ENCODE assay signal across 9 mouse cellular contexts in the genomic region with DNA sequence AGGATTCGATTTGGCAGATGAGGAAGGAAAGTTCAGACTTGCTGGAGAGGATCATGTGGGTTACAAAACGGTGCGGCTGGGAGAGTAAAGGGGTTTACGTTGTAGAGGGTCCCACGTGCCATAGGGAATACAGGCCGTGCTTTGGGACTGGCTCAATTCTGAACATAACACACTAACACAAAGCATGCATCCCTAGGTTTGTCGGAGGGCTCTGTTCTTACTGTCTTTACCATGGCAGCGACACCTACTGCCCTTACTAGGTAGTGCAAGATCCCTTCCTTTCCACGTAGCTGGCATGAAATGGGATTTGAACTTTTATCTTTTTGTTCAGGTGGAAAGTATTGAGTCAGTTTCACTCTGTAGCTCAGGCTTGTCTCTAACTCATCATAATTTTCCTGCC. TPM values are rescaled to one million over a fixed set of nuclear protein-coding genes. Genes with fewer than 3 reads are reported as not detected.
DNase-seq lines count a peak whose midpoint lies in the region; ATAC-seq and TF ChIP-seq lines count a peak whose summit lies in the region.
"Had no signal": no experiment of that assay in that cellular context is flagged by ENCODE, and none has a peak within 500 bp of the region (broad histone marks: within the 10 kb centered on the region; RNA-seq: fewer than 3 reads in every experiment).

No protein-coding gene starts in this region.

- DNase-seq in gastrocnemius, adult 2 months = peak; percentile 58
- DNase-seq in gastrocnemius, adult 8-10 months (ENCODE audit: low spot score in 2 of 2) = no peak
- peak; percentile 64 for DNase-seq in right cerebral cortex, postnatal 14 days
- no peak for DNase-seq in right cerebral cortex, postnatal 36 days (ENCODE audit: low spot score in 2 of 2)
- DNase-seq in cerebellum, adult 11 months = peak; percentile 45
- DNase-seq in gastrocnemius, postnatal 14 days = peak; percentile 30
- peak; percentile 36 for DNase-seq in limb, embryonic 14.5 days (ENCODE audit: low spot score)
- peak; percentile 20 for DNase-seq in spleen, adult 12 weeks (ENCODE audit: low spot score)

- no peak overlapping the region for H3K9ac ChIP-seq in limb, embryonic 14.5 days (ENCODE audit: low read depth, low read length, severe bottlenecking)
- H3K9ac ChIP-seq: limb, embryonic 15.5 days had no signal

- no peaks in the 10 kb centered on the region for H3K9me3 ChIP-seq in limb, embryonic 14.5 days (ENCODE audit: control insufficient read depth, low read length)
- H3K9me3 ChIP-seq: limb, embryonic 15.5 days had no signal

- no peak overlapping the region for H3K4me2 ChIP-seq in limb, embryonic 14.5 days (replicated peaks; ENCODE audit: low read depth, low read length, severe bottlenecking)
- H3K4me2 ChIP-seq: limb, embryonic 15.5 days had no signal

- no peak overlapping the region for H3K27ac ChIP-seq in gastrocnemius, adult 2 months
- no peak overlapping the region for H3K27ac ChIP-seq in limb, embryonic 14.5 days (replicated peaks; ENCODE audit: low read depth, low read length)
- H3K27ac ChIP-seq: limb, embryonic 15.5 days had no signal

- no peak for TF ChIP-seq POLR2A in limb, embryonic 14.5 days (IDR thresholded peaks at IDR 0.05; ENCODE audit: borderline replicate concordance, extremely low read depth, insufficient read depth, insufficient read length)

- peak; percentile 90 for TF ChIP-seq CTCF in gastrocnemius, adult 2 months (IDR thresholded peaks at IDR 0.05)

- ATAC-seq in limb, embryonic 14.5 days (ENCODE audit: low FRiP score, low read depth) = no peak

- no peaks in the 10 kb centered on the region for H3K4me1 ChIP-seq in limb, embryonic 14.5 days (ENCODE audit: control insufficient read depth, insufficient read depth, low read length)
- H3K4me1 ChIP-seq: limb, embryonic 15.5 days had no signal

- 43% methylated on average over 9 of the region's 9 CpGs for WGBS in limb, embryonic 14.5 days

- H3K4me3 ChIP-seq in gastrocnemius, adult 2 months = no peak overlapping the region
- H3K4me3 ChIP-seq in limb, embryonic 14.5 days (replicated peaks; ENCODE audit: low read length) = no peak overlapping the region
- H3K4me3 ChIP-seq: limb, embryonic 15.5 days had no signal

- intact Hi-C loops in gastrocnemius, adult 2 months (cut with DNase I) = loop anchor here (1.0 to 10.0 kb wide), 2 partner anchors 86 to 178 kb away; no protein-coding TSS in a partner anchor
- intact Hi-C loops in gastrocnemius, postnatal 14 days (cut with DNase I; ENCODE audit: low total_unique reads) = loop anchor here (5.0 kb wide), 1 partner anchor 84 kb away; no protein-coding TSS in a partner anchor

- peaks cover 67% of the 10 kb centered on the region for H3K36me3 ChIP-seq in limb, embryonic 14.5 days (ENCODE audit: control insufficient read depth, insufficient read depth, low read length)

- no peaks in the 10 kb centered on the region for H3K27me3 ChIP-seq in limb, embryonic 14.5 days (ENCODE audit: control insufficient read depth, insufficient read depth, low read length)
- H3K27me3 ChIP-seq: limb, embryonic 15.5 days had no signal

RNA-seq across cellular contexts. Expression of a gene that starts 15.9 kb away (rescaled TPM):
- total RNA-seq in gastrocnemius, adult 2 months (2021) = 10 to 100 TPM; 27.5 to 29.8 TPM
- 10 to 100 TPM; 31.1 to 36.8 (median 34.2) TPM for total RNA-seq in gastrocnemius, adult 8-10 months (2022)
- total RNA-seq in gastrocnemius, postnatal 14 days (2021) = 10 to 100 TPM; 21.5 to 23.9 TPM
- 35.5 and 40.3 TPM in 2 replicates for polyA plus RNA-seq in limb, embryonic 14.5 days (2012; rRNA removed)
- polyA plus RNA-seq in limb, embryonic 14.5 days (2014; fragmentation: Nextera tagmentation; extraction: Ambion mirVana) = 44.7 and 46.6 TPM in 2 replicates

RNA-seq across cellular contexts. Expression of a gene that starts 15.9 kb away (rescaled TPM):
- total RNA-seq in gastrocnemius, adult 2 months (2021) = 1 to 10 TPM; 9.0 to 9.6 TPM
- total RNA-seq in gastrocnemius, adult 8-10 months (2022) = 1 to 10 TPM; 7.1 to 9.8 (median 8.1) TPM
- total RNA-seq in gastrocnemius, postnatal 14 days (2021) = 10 to 100 TPM in 1 of 2 experiments, 1 to 10 TPM in 1; 8.5 to 10.6 TPM
- polyA plus RNA-seq in limb, embryonic 14.5 days (2012; rRNA removed) = 52.4 and 58.3 TPM in 2 replicates
- 32.5 and 36.1 TPM in 2 replicates for polyA plus RNA-seq in limb, embryonic 14.5 days (2014; fragmentation: Nextera tagmentation; extraction: Ambion mirVana)

RNA-seq across cellular contexts. Expression of a gene that starts 57.9 kb away (rescaled TPM):
- total RNA-seq in gastrocnemius, adult 2 months (2021) = 10 to 100 TPM; 10.5 to 11.5 TPM
- total RNA-seq in gastrocnemius, adult 8-10 months (2022) = 10 to 100 TPM in 2 of 4 experiments, 1 to 10 TPM in 2; 7.2 to 11.4 (median 9.3) TPM
- 1 to 10 TPM; 6.1 to 7.0 TPM for total RNA-seq in gastrocnemius, postnatal 14 days (2021)
- polyA plus RNA-seq in limb, embryonic 14.5 days (2012; rRNA removed) = 42.1 and 57.6 TPM in 2 replicates
- polyA plus RNA-seq in limb, embryonic 14.5 days (2014; fragmentation: Nextera tagmentation; extraction: Ambion mirVana) = 55.7 and 73.1 TPM in 2 replicates

Comparison
In these comparisons a context has a peak if more than half of its experiments do, and no peak if none do; other contexts are left out.
1. DNase-seq: peak in gastrocnemius, adult 2 months (single experiment), right cerebral cortex, postnatal 14 days (single experiment), cerebellum, adult 11 months (single experiment), gastrocnemius, postnatal 14 days (single experiment), limb, embryonic 14.5 days (single experiment) and spleen, adult 12 weeks (single experiment); none in gastrocnemius, adult 8-10 months (0 of 2) and right cerebral cortex, postnatal 36 days (0 of 2).